Mouse (Mus musculus) heart, adult 11 months (tissue): ENCODE data around the gene Grid1.
A peak's percentile ranks its signal among the peaks of the same experiment; 100 is the strongest.

ENCODE experiments used
- DNase-seq: peaks from one replicate; pipeline ENCODE4 v3.0.0; 2022

The Grid1 gene

GRCm38 (mm10) chr14:35027501-35028140 is 207.7 kb downstream of the Grid1 start:
- peak; percentile 53 for DNase-seq

GRCm38 (mm10) chr14:35029626-35030025 is 209.7 kb downstream of the Grid1 start:
- DNase-seq = peak; percentile 73

- peak; percentile 71 for DNase-seq
Observed at GRCm38 (mm10) chr14:35030271-35030670, 210.4 kb downstream of the Grid1 start.

GRCm38 (mm10) chr14:35032283-35032682 is 212.4 kb downstream of the Grid1 start:
- no peak for DNase-seq

- DNase-seq = no peak
Observed at GRCm38 (mm10) chr14:35044268-35044667, 224.4 kb downstream of the Grid1 start.

GRCm38 (mm10) chr14:35044918-35045698 is 225.2 kb downstream of the Grid1 start:
- no peak for DNase-seq

GRCm38 (mm10) chr14:35049231-35049630 is 229.3 kb downstream of the Grid1 start:
- peak; percentile 69 for DNase-seq

GRCm38 (mm10) chr14:35054139-35054538 is 234.2 kb downstream of the Grid1 start:
- no peak for DNase-seq

GRCm38 (mm10) chr14:35074636-35075035 is 254.7 kb downstream of the Grid1 start:
- peak; percentile 93 for DNase-seq

GRCm38 (mm10) chr14:35079954-35080353 is 260.0 kb downstream of the Grid1 start:
- no peak for DNase-seq

- peak; percentile 72 for DNase-seq
Observed at GRCm38 (mm10) chr14:35092646-35093045, 272.7 kb downstream of the Grid1 start.

GRCm38 (mm10) chr14:35093561-35094186 is 273.8 kb downstream of the Grid1 start:
- peak; percentile 80 for DNase-seq

- peak; percentile 71 for DNase-seq
Observed at GRCm38 (mm10) chr14:35095506-35096059, 275.7 kb downstream of the Grid1 start.

- peak; percentile 85 for DNase-seq
Observed at GRCm38 (mm10) chr14:35096085-35096484, 276.2 kb downstream of the Grid1 start.

- peak; percentile 74 for DNase-seq
Observed at GRCm38 (mm10) chr14:35097166-35097565, 277.3 kb downstream of the Grid1 start.

GRCm38 (mm10) chr14:35103639-35104210 is 283.8 kb downstream of the Grid1 start:
- DNase-seq = peak; percentile 77

GRCm38 (mm10) chr14:35107596-35107995 is 287.7 kb downstream of the Grid1 start:
- DNase-seq = peak; percentile 69

- DNase-seq = peak; percentile 76
Observed at GRCm38 (mm10) chr14:35110928-35111327, 291.0 kb downstream of the Grid1 start.

- DNase-seq = peak; percentile 82
Observed at GRCm38 (mm10) chr14:35112327-35113275, 292.7 kb downstream of the Grid1 start.

- DNase-seq = no peak
Observed at GRCm38 (mm10) chr14:35113276-35113645, 293.4 kb downstream of the Grid1 start.

- DNase-seq = peak; percentile 53
Observed at GRCm38 (mm10) chr14:35115913-35116312, 296.0 kb downstream of the Grid1 start.

GRCm38 (mm10) chr14:35120089-35120488 is 300.2 kb downstream of the Grid1 start:
- DNase-seq = peak; percentile 37
